Mouse (Mus musculus) stomach, postnatal 0 days (tissue): Measurements from ENCODE around the gene Osbp2.
A peak's percentile ranks its signal among the peaks of the same experiment; 100 is the strongest.

Source experiments
- CTCF ChIP-seq: IDR thresholded peaks from 2 replicates; pipeline ENCODE4 v1.5.1; 2016; ENCODE audit warnings: antibody characterized with exemption, low read depth, mild to moderate bottlenecking, moderate library complexity
- EP300 ChIP-seq: optimal IDR thresholded peaks from 2 replicates; pipeline ENCODE3; 2016; ENCODE audit warnings: antibody characterized with exemption

GRCm38 (mm10) chr11:3714486-3714885 lies 149.2 kb downstream of the Osbp2 start:
- TF ChIP-seq CTCF (peak; percentile 87), EP300 (no peak)
